Mouse (Mus musculus): ENCODE results near the gene B3gnt9.

- TF ChIP-seq CTCF (IDR thresholded peaks at IDR 0.05; ENCODE audit: low read depth, low read length) = no peak
- no peak for TF ChIP-seq POLR2A (IDR thresholded peaks at IDR 0.05; ENCODE audit: borderline replicate concordance, low read depth, low read length)
Measured at GRCm38 (mm10) chr8:105254966-105255350, at the start of gene B3gnt9.

Measured in bone marrow macrophage, adult 2 months (primary cell).